Mouse (Mus musculus) kidney, adult 8-10 months (tissue): ENCODE results near the gene Srsf7.
A peak's percentile ranks its signal among the peaks of the same experiment; 100 is the strongest.
"Not testable (repeated sequence)": the region's sequence is repeated elsewhere in the genome, so short reads cannot be mapped to it uniquely, and the experiment has no call there.

Experiments
- DNase-seq, 2 experiments: peaks; one replicate each; pipeline ENCODE4 v3.0.0; 2022

The Srsf7 gene

GRCm38 (mm10) chr17:80193075-80193474 is 14.0 kb downstream of the Srsf7 start:
- no peak for DNase-seq

DNA sequence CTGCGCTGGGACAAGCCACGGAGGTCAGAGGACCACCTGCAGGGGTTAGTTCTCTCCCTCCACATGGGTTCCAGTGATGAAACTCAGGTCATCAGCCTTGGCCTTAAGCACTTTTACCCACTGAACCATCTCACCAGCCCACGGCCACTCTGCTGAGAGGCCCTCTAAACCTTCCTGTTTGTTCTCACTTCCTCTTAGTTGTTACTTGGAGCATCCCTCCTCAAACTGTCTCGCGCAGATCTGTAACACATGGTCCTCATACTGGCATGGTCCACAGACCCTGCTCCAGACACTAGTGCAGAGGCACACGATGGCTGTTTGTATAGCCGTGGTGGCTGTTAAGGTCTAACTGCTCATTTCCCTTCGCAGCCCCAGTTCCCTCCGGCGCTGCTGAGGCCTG is 23.5 kb downstream of the Srsf7 start:
- no peak for DNase-seq

- no peak for DNase-seq
Observed at GRCm38 (mm10) chr17:80180468-80180867, 26.6 kb downstream of the Srsf7 start.

GRCm38 (mm10) chr17:80179959-80180358 is 27.1 kb downstream of the Srsf7 start:
- DNase-seq = peak; percentile 67

DNA sequence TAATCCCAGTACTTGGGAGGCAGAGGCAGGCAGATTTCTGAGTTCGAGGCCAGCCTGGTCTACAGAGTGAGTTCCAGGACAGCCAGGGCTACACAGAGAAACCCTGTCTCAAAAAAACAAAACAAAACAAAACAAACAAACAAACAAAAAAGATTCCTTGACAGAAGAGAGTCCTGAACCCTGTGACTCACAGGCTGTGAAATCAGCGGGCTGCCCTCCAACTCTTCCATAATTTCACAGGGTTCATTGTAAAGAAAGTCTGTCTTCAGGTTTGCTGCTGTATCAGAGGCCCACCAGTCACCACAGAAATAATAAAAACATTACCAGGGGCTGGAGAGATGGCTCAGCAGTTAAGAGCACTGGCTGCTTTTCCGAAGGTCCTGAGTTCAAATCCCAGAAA is 28.3 kb downstream of the Srsf7 start:
- not testable (repeated sequence) for DNase-seq

DNA sequence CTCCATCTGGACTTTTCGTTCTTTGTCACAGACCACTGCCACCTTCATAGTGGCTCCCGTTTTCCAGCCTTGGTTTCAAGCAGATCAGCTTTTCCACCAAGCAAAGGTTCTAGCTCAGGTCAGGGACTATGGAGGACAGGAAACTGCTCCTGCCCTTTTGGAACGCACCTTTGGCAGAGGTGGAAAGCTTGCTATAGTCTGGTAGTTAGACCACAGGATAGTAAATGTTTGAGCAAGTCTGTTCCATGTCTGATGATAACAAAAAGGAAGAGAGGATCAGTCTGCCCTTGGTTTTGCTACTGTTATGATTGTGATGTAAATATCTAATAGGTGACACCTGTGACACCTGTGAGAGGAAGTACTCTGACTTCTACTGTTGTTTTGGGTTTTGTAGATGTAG is 31.1 kb downstream of the Srsf7 start:
- DNase-seq = no peak

DNA sequence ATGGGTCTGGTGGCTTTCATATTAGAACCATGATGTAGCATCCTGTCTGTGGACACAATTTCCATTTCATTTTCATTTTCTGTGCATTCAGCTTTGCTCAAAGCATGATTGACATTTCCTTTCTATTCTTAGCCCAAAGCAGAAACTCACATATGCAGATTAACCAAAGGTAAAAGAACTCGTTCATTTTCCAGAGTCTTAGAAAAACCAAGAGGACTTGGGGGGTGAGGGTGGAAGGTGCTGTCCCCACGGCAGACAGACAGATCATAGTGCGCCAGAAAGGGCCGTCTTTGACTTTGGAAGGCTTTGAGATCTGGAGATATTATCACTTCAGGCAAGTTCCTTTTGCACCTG is 31.7 kb downstream of the Srsf7 start:
- no peak for DNase-seq

- DNase-seq = no peak
Observed at GRCm38 (mm10) chr17:80174699-80175385, 32.3 kb downstream of the Srsf7 start.

GRCm38 (mm10) chr17:80174146-80174545 is 33.0 kb downstream of the Srsf7 start:
- DNase-seq = no peak

- DNase-seq = no peak
Observed at GRCm38 (mm10) chr17:80173708-80174107, 33.4 kb downstream of the Srsf7 start.

DNA sequence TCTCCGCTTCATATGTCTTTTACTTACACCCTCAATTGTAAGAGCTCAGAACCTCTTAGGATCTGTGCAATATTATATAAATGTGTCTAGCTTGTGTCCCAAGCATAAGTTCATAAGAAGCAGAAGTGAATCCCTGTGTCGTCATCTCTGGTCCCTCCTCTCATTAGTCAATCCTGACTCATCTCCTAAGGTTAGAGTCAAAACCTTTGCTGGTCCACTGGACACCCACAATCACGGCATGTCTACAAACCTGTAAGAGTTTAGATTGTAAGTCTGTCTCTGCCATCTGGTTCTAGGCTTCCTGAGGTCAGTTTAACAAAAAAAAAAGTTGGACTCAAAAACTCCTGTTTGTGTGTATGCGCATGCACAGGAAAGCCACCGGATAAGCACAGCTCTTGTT is 34.3 kb downstream of the Srsf7 start:
- no peak for DNase-seq

- no peak for DNase-seq
Observed at GRCm38 (mm10) chr17:80171948-80172347, 35.2 kb downstream of the Srsf7 start.

- DNase-seq = no peak
Observed at GRCm38 (mm10) chr17:80170951-80171350, 36.2 kb downstream of the Srsf7 start.

GRCm38 (mm10) chr17:80169792-80170191 is 37.3 kb downstream of the Srsf7 start:
- DNase-seq = no peak

- no peak for DNase-seq
Observed at GRCm38 (mm10) chr17:80168425-80169182, 38.5 kb downstream of the Srsf7 start.

DNA sequence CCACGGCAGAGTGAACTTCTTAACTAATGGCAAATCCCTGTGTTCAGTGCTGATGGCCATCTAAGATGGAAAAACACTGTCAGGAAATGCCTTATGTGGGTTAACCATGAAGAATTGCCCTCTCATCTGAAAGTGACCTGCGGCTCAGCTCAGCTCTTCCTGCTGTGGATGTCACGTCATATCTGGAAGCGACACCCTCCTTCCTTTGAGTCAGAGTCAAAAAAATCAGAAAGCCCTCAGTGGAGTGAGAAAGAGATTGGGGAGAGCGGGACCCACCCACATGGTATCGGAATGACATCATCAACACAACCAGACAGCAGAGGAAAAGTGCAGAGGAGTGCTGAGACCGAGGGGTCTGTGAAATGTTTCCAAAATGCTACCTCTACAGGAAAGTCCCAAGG is 39.3 kb downstream of the Srsf7 start:
- peak; percentile 22 to 30 for DNase-seq

- no peak for DNase-seq
Observed at GRCm38 (mm10) chr17:80167436-80167835, 39.7 kb downstream of the Srsf7 start.

GRCm38 (mm10) chr17:80166346-80166745 is 40.8 kb downstream of the Srsf7 start:
- DNase-seq = no peak

DNA sequence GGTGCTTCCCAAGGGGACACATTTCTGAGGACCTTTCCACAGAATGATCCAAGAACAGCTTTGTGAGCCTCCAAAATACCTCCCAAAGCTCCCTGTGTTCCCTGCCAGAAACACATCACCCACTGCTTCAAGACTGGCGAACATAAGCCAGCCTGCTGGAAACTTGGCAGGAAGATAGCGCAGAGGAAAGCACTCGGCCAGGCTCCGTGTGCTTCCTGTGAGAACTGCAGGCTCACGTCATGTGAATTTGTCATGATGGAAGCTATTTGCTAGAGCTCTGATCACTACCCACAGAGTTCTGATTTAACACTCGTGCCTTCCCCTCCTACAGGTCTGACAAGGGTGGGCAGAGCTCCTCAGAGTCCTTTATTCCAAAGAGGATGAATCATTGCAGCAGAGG is 41.4 kb downstream of the Srsf7 start:
- no peak for DNase-seq

GRCm38 (mm10) chr17:80163991-80164390 is 43.1 kb downstream of the Srsf7 start:
- peak; percentile 70 to 77 for DNase-seq

DNA sequence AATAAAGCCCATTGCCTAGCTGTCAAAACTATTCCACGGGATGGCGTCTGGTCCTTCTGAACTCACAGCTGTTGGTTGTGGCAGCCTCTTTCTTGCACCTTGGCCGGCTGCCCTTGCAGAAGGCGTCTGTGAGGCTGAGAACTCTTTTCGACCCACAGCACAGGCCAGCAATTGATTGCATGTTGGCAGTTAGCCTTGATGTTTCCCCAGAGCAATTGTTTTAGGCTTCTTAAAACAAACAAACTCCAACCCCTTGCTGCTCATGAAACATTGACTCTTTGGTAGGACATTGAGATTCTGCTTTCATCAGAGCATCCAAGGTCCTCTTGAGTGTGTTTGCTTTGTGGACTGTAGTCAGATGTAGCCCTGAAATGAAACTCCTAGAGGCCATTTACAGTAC is 46.7 kb downstream of the Srsf7 start:
- DNase-seq = peak; percentile 57 to 68

GRCm38 (mm10) chr17:80157489-80157888 is 49.6 kb downstream of the Srsf7 start:
- DNase-seq = no peak

DNA sequence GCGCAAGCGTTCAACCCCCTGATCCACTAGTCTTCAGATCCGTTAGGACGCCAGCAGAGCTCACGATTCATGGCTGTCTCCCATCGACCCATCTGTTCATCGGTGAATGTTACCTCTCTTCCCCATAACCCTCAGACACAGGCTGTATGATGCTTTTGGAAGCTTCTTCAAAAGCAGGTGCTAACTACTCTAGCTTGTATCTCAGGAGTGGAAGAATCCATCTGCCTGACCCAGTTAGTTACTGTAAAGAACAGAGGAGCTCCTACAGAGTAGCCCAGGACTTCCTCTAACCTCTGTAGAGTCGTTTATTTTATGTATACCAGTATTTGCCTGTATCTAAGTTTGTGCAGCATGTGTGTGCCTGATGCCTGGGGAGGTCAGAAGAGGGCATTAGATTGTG is 50.2 kb downstream of the Srsf7 start:
- DNase-seq = no peak

DNA sequence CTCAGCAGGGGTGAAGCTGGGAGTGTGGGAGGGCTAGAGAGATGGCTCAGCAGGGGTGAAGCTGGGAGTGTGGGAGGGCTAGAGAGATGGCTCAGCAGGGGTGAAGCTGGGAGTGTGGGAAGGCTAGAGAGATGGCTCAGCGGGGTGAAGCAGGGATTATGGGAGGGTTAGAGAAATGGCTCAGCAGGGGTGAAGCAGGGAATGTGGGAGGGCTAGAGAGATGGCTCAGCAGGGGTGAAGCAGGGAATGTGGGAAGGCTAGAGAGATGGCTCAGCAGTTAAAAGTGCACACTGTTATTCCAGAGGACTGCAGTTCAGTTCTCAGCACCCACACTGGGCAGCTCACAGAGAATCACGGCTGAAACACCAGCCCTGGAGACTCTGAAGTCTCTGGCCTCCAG is 53.5 kb downstream of the Srsf7 start:
- DNase-seq = no peak
